Mouse (Mus musculus) limb, embryonic 14.5 days (tissue): Measurements from ENCODE around the gene Hes1. TPM values are rescaled to one million over a fixed set of nuclear protein-coding genes. Genes with fewer than 3 reads are reported as not detected.

Experiments
- ATAC-seq: fragments of 200-750 bp; cut with Nextera tagmentation; 2 replicates; pipeline ENCODE4 v1.8.0; 2017; ENCODE audit warnings: low read depth, moderate number of reproducible peaks, moderate TSS enrichment; ENCODE audit not compliant: low FRiP score
- DNase-seq: peaks from one replicate; pipeline ENCODE4 v3.0.0-alpha.2; 2015; ENCODE audit warnings: low spot score
- H3K27ac ChIP-seq: fragments of 300-500 bp; sonication (generic); replicated peaks from 2 replicates; pipeline ENCODE4 v1.5.1; 2014; ENCODE audit warnings: low read depth, mild to moderate bottlenecking, low read length, moderate library complexity, mixed read lengths
- H3K27me3 ChIP-seq: fragments of 300-500 bp; sonication (generic); 2 replicates; pipeline ENCODE4 v1.6.1; 2014; ENCODE audit warnings: low read length, mixed read lengths; ENCODE audit not compliant: control insufficient read depth, insufficient read depth
- H3K36me3 ChIP-seq: fragments of 300-500 bp; sonication (generic); 2 replicates; pipeline ENCODE4 v1.6.1; 2014; ENCODE audit warnings: mild to moderate bottlenecking, low read length, moderate library complexity, mixed read lengths; ENCODE audit not compliant: control insufficient read depth, insufficient read depth
- H3K4me1 ChIP-seq: fragments of 300-500 bp; sonication (generic); 2 replicates; pipeline ENCODE4 v1.6.1; 2014; ENCODE audit warnings: antibody characterized with exemption, low read length, mixed read lengths; ENCODE audit not compliant: control insufficient read depth, insufficient read depth
- H3K4me2 ChIP-seq: fragments of 300-500 bp; sonication (generic); replicated peaks from 2 replicates; pipeline ENCODE4 v1.6.1; 2014; ENCODE audit warnings: low read depth, mild to moderate bottlenecking, low read length, moderate library complexity; ENCODE audit not compliant: severe bottlenecking
- H3K4me3 ChIP-seq: fragments of 300-500 bp; sonication (generic); replicated peaks from 2 replicates; pipeline ENCODE4 v1.5.1; 2014; ENCODE audit warnings: low read length
- H3K9ac ChIP-seq: fragments of 300-500 bp; sonication (generic); 2 replicates; pipeline ENCODE4 v1.6.1; 2014; ENCODE audit warnings: mild to moderate bottlenecking, low read depth, low read length, moderate library complexity; ENCODE audit not compliant: severe bottlenecking
- H3K9me3 ChIP-seq: fragments of 300-500 bp; sonication (generic); 2 replicates; pipeline ENCODE4 v1.6.1; 2016; ENCODE audit warnings: low read length; ENCODE audit not compliant: control insufficient read depth
- POLR2A ChIP-seq: fragments of 200-500 bp; IDR thresholded peaks from 2 replicates; pipeline ENCODE4 v1.8.0; 2012; ENCODE audit warnings: inconsistent platforms, mild to moderate bottlenecking, moderate library complexity, borderline replicate concordance; ENCODE audit not compliant: insufficient read depth, insufficient read length; ENCODE audit errors: extremely low read depth
- WGBS: fragments of 180-500 bp; shearing (Covaris S2); extraction: QIAGEN DNeasy Blood & Tissue Kit; methylation state at CpG from one replicate; pipeline ENCODE4 v1.1.7; 2014; 5-methylcytosine and 5-hydroxymethylcytosine counted together
- polyA plus RNA-seq, 2 experiments: library from polyadenylated mRNA; depleted of rRNA in 1 of 2; stranded (reverse) in 1 of 2; unstranded in 1 of 2; fragments of >200 nt; fragmentation: Nextera tagmentation in 1 of 2; extraction: Ambion mirVana in 1 of 2; gene quantifications; 2 replicates each; pipeline versions ENCODE4 v1.2.1 to v1.2.3; 2012 to 2014

The Hes1 gene
- polyA plus RNA-seq, 2 experiments: 71.9 to 143 TPM

- Histone ChIP-seq H3K9ac (no peak overlapping the region), H3K4me1 (peaks cover 20% of the 10 kb centered on the region), H3K9me3 (no peaks in the 10 kb centered on the region), H3K27me3 (no peaks in the 10 kb centered on the region), H3K4me2 (no peak overlapping the region), H3K27ac (no peak overlapping the region), H3K4me3 (no peak overlapping the region), H3K36me3 (no peaks in the 10 kb centered on the region)
- 35% methylated on average over 4 of the region's 4 CpGs for WGBS
- DNase-seq: no peak
- no peak for ATAC-seq
- no peak for TF ChIP-seq POLR2A
Measured at GRCm38 (mm10) chr16:30034001-30034400, 30.2 kb upstream of the Hes1 start.

GRCm38 (mm10) chr16:30034521-30034920 lies 29.7 kb upstream of the Hes1 start:
- ATAC-seq: no peak
- DNase-seq: no peak
- TF ChIP-seq POLR2A: no peak

GRCm38 (mm10) chr16:30034979-30035440 lies 29.2 kb upstream of the Hes1 start:
- 79% methylated on average over 5 of the region's 5 CpGs for WGBS

More at GRCm38 (mm10) chr16:30034521-30034920, 29.7 kb upstream of the Hes1 start:
- Histone ChIP-seq H3K4me3 (no peak overlapping the region), H3K9ac (no peak overlapping the region), H3K4me2 (no peak overlapping the region), H3K36me3 (no peaks in the 10 kb centered on the region), H3K4me1 (peaks cover 24% of the 10 kb centered on the region), H3K27ac (no peak overlapping the region), H3K9me3 (no peaks in the 10 kb centered on the region), H3K27me3 (no peaks in the 10 kb centered on the region)
- WGBS: 53% methylated on average over 6 of the region's 6 CpGs

GRCm38 (mm10) chr16:30036104-30036503 lies 28.1 kb upstream of the Hes1 start:
- no peak overlapping the region for H3K4me3 ChIP-seq
- 92% methylated on average over 3 of the region's 3 CpGs for WGBS
- H3K4me1 ChIP-seq: peaks cover 24% of the 10 kb centered on the region
- no peak for TF ChIP-seq POLR2A
- ATAC-seq (no peak), DNase-seq (no peak)
- no peak overlapping the region for H3K9ac ChIP-seq
- H3K36me3 ChIP-seq: no peaks in the 10 kb centered on the region
- H3K9me3 ChIP-seq: no peaks in the 10 kb centered on the region
- no peaks in the 10 kb centered on the region for H3K27me3 ChIP-seq
- H3K27ac ChIP-seq: no peak overlapping the region
- no peak overlapping the region for H3K4me2 ChIP-seq

More at GRCm38 (mm10) chr16:30034979-30035440, 29.2 kb upstream of the Hes1 start:
- no peak overlapping the region for H3K4me3 ChIP-seq
- H3K9me3 ChIP-seq: no peaks in the 10 kb centered on the region
- no peak overlapping the region for H3K4me2 ChIP-seq
- peaks cover 24% of the 10 kb centered on the region for H3K4me1 ChIP-seq
- no peak for DNase-seq
- H3K27me3 ChIP-seq: no peaks in the 10 kb centered on the region
- H3K27ac ChIP-seq: no peak overlapping the region
- H3K36me3 ChIP-seq: no peaks in the 10 kb centered on the region
- no peak overlapping the region for H3K9ac ChIP-seq
- no peak for ATAC-seq
- no peak for TF ChIP-seq POLR2A

- 21% methylated on average over 14 of the region's 17 CpGs for WGBS
- TF ChIP-seq POLR2A: no peak
- DNase-seq: no peak
- H3K36me3 ChIP-seq: no peaks in the 10 kb centered on the region
- no peak for ATAC-seq
- no peak overlapping the region for H3K9ac ChIP-seq
- no peak overlapping the region for H3K4me3 ChIP-seq
- H3K4me2 ChIP-seq: no peak overlapping the region
- no peak overlapping the region for H3K27ac ChIP-seq
- no peaks in the 10 kb centered on the region for H3K27me3 ChIP-seq
- peaks cover 21% of the 10 kb centered on the region for H3K4me1 ChIP-seq
- no peaks in the 10 kb centered on the region for H3K9me3 ChIP-seq
Measured at GRCm38 (mm10) chr16:30038663-30039593, 25.3 kb upstream of the Hes1 start.
